Comparison of ENCODE assay signal across 8 mouse cellular contexts in genomic region chr12:112646139-112646538, GRCm38 (mm10). TPM values are rescaled to one million over a fixed set of nuclear protein-coding genes. Genes with fewer than 3 reads are reported as not detected.
DNase-seq lines count a peak whose midpoint lies in the region; ATAC-seq and TF ChIP-seq lines count a peak whose summit lies in the region.

No protein-coding gene starts in this region.

- H3ac ChIP-seq in myocyte (ENCODE audit: control insufficient read depth, insufficient read length) = no peak overlapping the region

- no peak for TF ChIP-seq CTCF in intestine, postnatal 0 days (IDR thresholded peaks at IDR 0.05; ENCODE audit: low read depth)

- 49% methylated on average over 6 of the region's 6 CpGs for WGBS in heart, embryonic 16.5 days
- WGBS in embryonic facial prominence, embryonic 14.5 days = 43% methylated on average over 6 of the region's 6 CpGs
- whole genome bisulfite sequencing in intestine, postnatal 0 days = 42% methylated on average over 6 of the region's 6 CpGs

- no peak for ATAC-seq in heart, embryonic 16.5 days (replicated peaks; ENCODE audit: extremely low read depth, insufficient read depth, low FRiP score)
- no peak for ATAC-seq in embryonic facial prominence, embryonic 14.5 days (ENCODE audit: low read depth)
- no peak for ATAC-seq in intestine, postnatal 0 days

- peaks cover 15% of the 10 kb centered on the region for H3K36me3 ChIP-seq in heart, embryonic 16.5 days (ENCODE audit: control insufficient read depth, insufficient read depth)
- peaks cover 37% of the 10 kb centered on the region for H3K36me3 ChIP-seq in embryonic facial prominence, embryonic 14.5 days (ENCODE audit: control insufficient read depth, insufficient read depth, low read length)
- H3K36me3 ChIP-seq in intestine, postnatal 0 days (ENCODE audit: control insufficient read depth, insufficient read depth) = 0 out of 2 replicates have a peak, but pooled peaks cover 15% of the 10 kb centered on the region
- no peaks in the 10 kb centered on the region for H3K36me3 ChIP-seq in myocyte (ENCODE audit: control insufficient read depth, insufficient read depth)

- peak overlapping the region; percentile 92 for H3K9ac ChIP-seq in heart, embryonic 16.5 days (ENCODE audit: low read length)
- peak overlapping the region; percentile 86 for H3K9ac ChIP-seq in embryonic facial prominence, embryonic 14.5 days (ENCODE audit: low read depth, low read length)
- no peak overlapping the region; the same call in 1 of the 2 replicates for H3K9ac ChIP-seq in intestine, postnatal 0 days (ENCODE audit: low read depth, low read length)

- H3K4me1 ChIP-seq in heart, embryonic 16.5 days (ENCODE audit: control insufficient read depth, insufficient read depth, low read length) = peaks cover 19% of the 10 kb centered on the region
- H3K4me1 ChIP-seq in embryonic facial prominence, embryonic 14.5 days (ENCODE audit: control insufficient read depth, insufficient read depth, low read length) = peaks cover 9% of the 10 kb centered on the region
- H3K4me1 ChIP-seq in intestine, postnatal 0 days (replicated peaks; ENCODE audit: control insufficient read depth, insufficient read depth, low read length) = no peaks in the 10 kb centered on the region

- H3K27ac ChIP-seq in heart, embryonic 16.5 days (ENCODE audit: low read length) = no peak overlapping the region
- H3K27ac ChIP-seq in embryonic facial prominence, embryonic 14.5 days (replicated peaks; ENCODE audit: low read depth, low read length) = no peak overlapping the region
- no peak overlapping the region for H3K27ac ChIP-seq in intestine, postnatal 0 days (ENCODE audit: low read depth, low read length)

- H3K27me3 ChIP-seq in heart, embryonic 16.5 days (ENCODE audit: control insufficient read depth, insufficient read depth, low read length) = no peaks in the 10 kb centered on the region
- H3K27me3 ChIP-seq in embryonic facial prominence, embryonic 14.5 days (replicated peaks; ENCODE audit: control insufficient read depth, insufficient read depth, low read length) = no peaks in the 10 kb centered on the region
- no peaks in the 10 kb centered on the region for H3K27me3 ChIP-seq in intestine, postnatal 0 days (replicated peaks; ENCODE audit: control insufficient read depth, insufficient read depth, low read length)
- H3K27me3 ChIP-seq in myocyte (ENCODE audit: control insufficient read depth, insufficient read depth, insufficient read length) = no peaks in the 10 kb centered on the region

- no peak for DNase-seq in heart, adult 8-10 months (ENCODE audit: low spot score)
- DNase-seq in embryonic facial prominence, embryonic 14.5 days (ENCODE audit: low spot score) = no peak
- no peak for DNase-seq in left cerebral cortex, adult 11 months (ENCODE audit: low spot score)
- DNase-seq in ovary, adult 18-20 months (ENCODE audit: low spot score) = no peak
- no peak for DNase-seq in B cell, adult 2 months

- no peak for TF ChIP-seq POLR2A in myocyte (IDR thresholded peaks at IDR 0.05; ENCODE audit: insufficient read length, low read depth)

- H3K79me2 ChIP-seq in myocyte (ENCODE audit: control insufficient read depth, insufficient read depth) = peaks cover 23% of the 10 kb centered on the region

- H3K4me3 ChIP-seq in heart, embryonic 16.5 days (ENCODE audit: low read length) = peak overlapping the region; percentile 92
- peak overlapping the region; percentile 77 for H3K4me3 ChIP-seq in embryonic facial prominence, embryonic 14.5 days (ENCODE audit: low read depth, low read length)
- H3K4me3 ChIP-seq in intestine, postnatal 0 days (ENCODE audit: low read depth, low read length) = no peak overlapping the region
- peak overlapping the region; percentile 65 for H3K4me3 ChIP-seq in myocyte

- no peaks in the 10 kb centered on the region for H3K9me3 ChIP-seq in heart, embryonic 16.5 days (replicated peaks; ENCODE audit: control insufficient read depth, low read length)
- H3K9me3 ChIP-seq in embryonic facial prominence, embryonic 14.5 days (ENCODE audit: control insufficient read depth, low read length) = no peaks in the 10 kb centered on the region
- no peaks in the 10 kb centered on the region for H3K9me3 ChIP-seq in intestine, postnatal 0 days (ENCODE audit: control insufficient read depth)

- peak overlapping the region; percentile 95 for H3K4me2 ChIP-seq in heart, embryonic 16.5 days (ENCODE audit: low read depth, low read length)
- H3K4me2 ChIP-seq in embryonic facial prominence, embryonic 14.5 days (ENCODE audit: low read depth, low read length) = peak overlapping the region; percentile 84
- H3K4me2 ChIP-seq in intestine, postnatal 0 days (replicated peaks; ENCODE audit: low read depth) = peak overlapping the region; percentile 91
- H3K4me2 ChIP-seq in myocyte (ENCODE audit: low read depth) = peak overlapping the region; percentile 95

TF ChIP-seq in myocyte, 11 proteins besides CTCF, POLR2A, EP300 and RAD21:
- TF ChIP-seq MAX (IDR thresholded peaks at IDR 0.05; ENCODE audit: low read depth) (no peak), E2F4 (IDR thresholded peaks at IDR 0.05; ENCODE audit: insufficient read depth) (no peak), USF1 (IDR thresholded peaks at IDR 0.05; ENCODE audit: low read depth) (no peak), TCF3 (IDR thresholded peaks at IDR 0.05; ENCODE audit: insufficient read length, low read depth) (no peak), TCF12 (IDR thresholded peaks at IDR 0.05; ENCODE audit: insufficient read depth, poor library complexity, severe bottlenecking) (no peak), SRF (IDR thresholded peaks at IDR 0.05; ENCODE audit: control insufficient read depth, insufficient read length, low read depth) (no peak), POLR2AphosphoS2 (IDR thresholded peaks at IDR 0.05; ENCODE audit: insufficient read length, low read depth) (no peak), MYOD1 (IDR thresholded peaks at IDR 0.05; ENCODE audit: control insufficient read depth in 1 of 3, insufficient read length in 2 of 3, low read depth in 2 of 3) (no peak), MYOG (IDR thresholded peaks at IDR 0.05; ENCODE audit: control insufficient read depth in 1 of 3, insufficient read depth in 1 of 3, insufficient read length in 2 of 3, low read depth in 2 of 3) (no peak), REST (IDR thresholded peaks at IDR 0.05; ENCODE audit: insufficient read depth, insufficient read length) (no peak), CEBPB (IDR thresholded peaks at IDR 0.05; ENCODE audit: insufficient read depth, poor library complexity, severe bottlenecking) (no peak)
TF ChIP-seq in myocyte: peak in this region for 0.

RNA-seq across cellular contexts. Expression of gene Siva1, which starts 1.7 kb away (rescaled TPM):
- 117 and 139 TPM in 2 replicates for polyA plus RNA-seq in heart, embryonic 16.5 days (2015; fragmentation: Nextera tagmentation; extraction: Ambion mirVana)
- 10 to 100 TPM; 28.3 to 35.2 (median 30.0) TPM for total RNA-seq in heart, adult 8-10 months (2022)
- polyA plus RNA-seq in embryonic facial prominence, embryonic 14.5 days (2014; fragmentation: Nextera tagmentation; extraction: Ambion mirVana) = 211 and 239 TPM in 2 replicates
- 52.6 and 54.5 TPM in 2 replicates for polyA plus RNA-seq in intestine, postnatal 0 days (2015; fragmentation: Nextera tagmentation; extraction: Ambion mirVana)
- 85.6 TPM for polyA plus RNA-seq in myocyte (2012; fragmentation: generic; extraction: Trizol)

RNA-seq across cellular contexts. Expression of gene Adssl1, which starts 26.3 kb away (rescaled TPM):
- polyA plus RNA-seq in heart, embryonic 16.5 days (2015; fragmentation: Nextera tagmentation; extraction: Ambion mirVana) = 108 and 118 TPM in 2 replicates
- total RNA-seq in heart, adult 8-10 months (2022) = 100 to 1,000 TPM; 184 to 207 (median 193) TPM
- polyA plus RNA-seq in embryonic facial prominence, embryonic 14.5 days (2014; fragmentation: Nextera tagmentation; extraction: Ambion mirVana) = 23.2 and 26.5 TPM in 2 replicates
- polyA plus RNA-seq in intestine, postnatal 0 days (2015; fragmentation: Nextera tagmentation; extraction: Ambion mirVana) = 0.57 and 0.67 TPM in 2 replicates
- polyA plus RNA-seq in myocyte (2012; fragmentation: generic; extraction: Trizol) = 202 TPM

RNA-seq across cellular contexts. Expression of gene Akt1, which starts 28.5 kb away (rescaled TPM):
- polyA plus RNA-seq in heart, embryonic 16.5 days (2015; fragmentation: Nextera tagmentation; extraction: Ambion mirVana) = 51.4 and 56.7 TPM in 2 replicates
- 100 to 1,000 TPM; 161 to 195 (median 179) TPM for total RNA-seq in heart, adult 8-10 months (2022)
- 76.4 and 84.0 TPM in 2 replicates for polyA plus RNA-seq in embryonic facial prominence, embryonic 14.5 days (2014; fragmentation: Nextera tagmentation; extraction: Ambion mirVana)
- 121 and 125 TPM in 2 replicates for polyA plus RNA-seq in intestine, postnatal 0 days (2015; fragmentation: Nextera tagmentation; extraction: Ambion mirVana)
- polyA plus RNA-seq in myocyte (2012; fragmentation: generic; extraction: Trizol) = 352 TPM

RNA-seq across cellular contexts. Expression of gene Zbtb42, which starts 32.5 kb away (rescaled TPM):
- 4.9 and 6.9 TPM in 2 replicates for polyA plus RNA-seq in heart, embryonic 16.5 days (2015; fragmentation: Nextera tagmentation; extraction: Ambion mirVana)
- total RNA-seq in heart, adult 8-10 months (2022) = 1 to 10 TPM; 4.0 to 5.5 (median 4.9) TPM
- polyA plus RNA-seq in embryonic facial prominence, embryonic 14.5 days (2014; fragmentation: Nextera tagmentation; extraction: Ambion mirVana) = 3.7 and 3.8 TPM in 2 replicates
- polyA plus RNA-seq in intestine, postnatal 0 days (2015; fragmentation: Nextera tagmentation; extraction: Ambion mirVana) = 8.1 and 8.3 TPM in 2 replicates
- 4.4 TPM for polyA plus RNA-seq in myocyte (2012; fragmentation: generic; extraction: Trizol)

RNA-seq across cellular contexts. Expression of gene Inf2, which starts 57.6 kb away (rescaled TPM):
- polyA plus RNA-seq in heart, embryonic 16.5 days (2015; fragmentation: Nextera tagmentation; extraction: Ambion mirVana) = 3.0 and 3.6 TPM in 2 replicates
- 10 to 100 TPM; 14.7 to 19.5 (median 17.7) TPM for total RNA-seq in heart, adult 8-10 months (2022)
- 6.4 and 8.1 TPM in 2 replicates for polyA plus RNA-seq in embryonic facial prominence, embryonic 14.5 days (2014; fragmentation: Nextera tagmentation; extraction: Ambion mirVana)
- 0.70 and 1.1 TPM in 2 replicates for polyA plus RNA-seq in intestine, postnatal 0 days (2015; fragmentation: Nextera tagmentation; extraction: Ambion mirVana)
- 70.1 TPM for polyA plus RNA-seq in myocyte (2012; fragmentation: generic; extraction: Trizol)

Comparison
In these comparisons a context has a peak if more than half of its experiments do, and no peak if none do; other contexts are left out.
1. RNA of gene Adssl1, which starts 26.3 kb away (polyA plus RNA-seq): 202 TPM in myocyte (single experiment), 108 to 118 TPM in heart, embryonic 16.5 days and 23.2 to 26.5 TPM in embryonic facial prominence, embryonic 14.5 days; 0.57 to 0.67 TPM in intestine, postnatal 0 days; every median in the first group is over 10 times any median in the second.
2. Peak in every context shown above with its lines, with median percentiles within 50 percentile points of each other: H3K4me2 ChIP-seq.